Mouse (Mus musculus): ENCODE measurements at regions not wholly inside any gene's neighbourhood (a gene's known extent, or its start where the extent isn't known, plus 50 kb on each side); places are given as distances from the start of the nearest gene placed in this dataset.

GRCm38 (mm10) chr16:62468846-62469245 lies 317.8 kb downstream of the Nsun3 start:
- TF ChIP-seq CTCF (IDR thresholded peaks at IDR 0.05; ENCODE audit: control insufficient read depth, insufficient read depth, insufficient read length) (no peak), USF1 (IDR thresholded peaks at IDR 0.05; ENCODE audit: low read depth) (no peak), MYOG (IDR thresholded peaks at IDR 0.05; ENCODE audit: control insufficient read depth, extremely low read depth, insufficient read length) (no peak), MYOD1 (IDR thresholded peaks at IDR 0.05; ENCODE audit: control insufficient read depth, insufficient read length, low read depth) (no peak), MAX (IDR thresholded peaks at IDR 0.05) (no peak), CEBPB (IDR thresholded peaks at IDR 0.05; ENCODE audit: low read depth) (no peak)

All from C2C12 (cell line).